Mouse (Mus musculus) lung, adult 2 months (tissue): ENCODE results near the gene Fam149a. TPM values are rescaled to one million over a fixed set of nuclear protein-coding genes. Genes with fewer than 3 reads are reported as not detected.

Source experiments
- DNase-seq: peaks from one replicate; pipeline ENCODE4 v3.0.0; 2022
- H3K4me1 ChIP-seq: fragments of 200-500 bp; 2 replicates; pipeline ENCODE4 v1.6.1; 2011; ENCODE audit warnings: low read length; ENCODE audit not compliant: control insufficient read depth, insufficient read depth
- H3K4me3 ChIP-seq: fragments of 200-500 bp; replicated peaks from 2 replicates; pipeline ENCODE3; 2011; ENCODE audit warnings: low read depth, mild to moderate bottlenecking, control low read depth, low read length; ENCODE audit errors: extremely low read depth
- CTCF ChIP-seq: fragments of 200-500 bp; IDR thresholded peaks from 2 replicates; pipeline ENCODE4 v1.5.1; 2011; ENCODE audit warnings: mild to moderate bottlenecking, low read length, control low read depth; ENCODE audit not compliant: insufficient read depth
- POLR2A ChIP-seq: fragments of 200-500 bp; IDR thresholded peaks from 2 replicates; pipeline ENCODE4 v1.6.1; 2011; ENCODE audit warnings: low read depth, mild to moderate bottlenecking, control low read depth, low read length, borderline replicate concordance; ENCODE audit errors: extremely low read depth
- WGBS: fragments of 180-500 bp; shearing (Covaris S2); methylation state at CpG from one replicate; pipeline ENCODE4 v1.1.7; 2018; 5-methylcytosine and 5-hydroxymethylcytosine counted together
- polyA plus RNA-seq: library from polyadenylated mRNA; depleted of rRNA; stranded (reverse); fragments of >200 nt; gene quantifications from 2 replicates; pipeline ENCODE4 v1.2.3, GENCODE M21; 2012; rRNA removed

Fam149a gene
- polyA plus RNA-seq, 1 experiment: 10.9 TPM

DNA sequence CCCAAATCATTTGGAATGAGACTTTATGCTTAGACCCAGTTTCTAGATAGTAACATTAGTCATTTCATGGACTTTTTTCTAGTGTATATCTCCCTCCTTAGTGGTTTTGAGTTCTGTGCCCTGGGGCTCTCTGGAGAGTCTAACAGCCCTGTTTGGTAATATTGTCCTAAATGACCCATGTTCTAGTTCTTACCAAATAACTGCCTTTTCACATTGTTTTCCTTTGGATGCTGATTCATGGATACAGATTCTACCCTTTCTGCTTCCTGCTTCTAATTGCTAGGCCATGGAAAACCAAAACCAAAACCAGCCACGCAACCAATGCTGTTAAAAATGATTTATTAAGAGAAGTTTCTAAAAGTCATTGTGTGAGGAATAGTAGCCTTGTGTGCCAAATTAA, 76.6 kb downstream of the Fam149a start:
- H3K4me3 ChIP-seq: no peak overlapping the region
- DNase-seq: no peak
- TF ChIP-seq POLR2A (no peak), CTCF (no peak)
- H3K4me1 ChIP-seq: no peaks in the 10 kb centered on the region
- 82% methylated on average over 1 of the region's 1 CpGs for WGBS

DNA sequence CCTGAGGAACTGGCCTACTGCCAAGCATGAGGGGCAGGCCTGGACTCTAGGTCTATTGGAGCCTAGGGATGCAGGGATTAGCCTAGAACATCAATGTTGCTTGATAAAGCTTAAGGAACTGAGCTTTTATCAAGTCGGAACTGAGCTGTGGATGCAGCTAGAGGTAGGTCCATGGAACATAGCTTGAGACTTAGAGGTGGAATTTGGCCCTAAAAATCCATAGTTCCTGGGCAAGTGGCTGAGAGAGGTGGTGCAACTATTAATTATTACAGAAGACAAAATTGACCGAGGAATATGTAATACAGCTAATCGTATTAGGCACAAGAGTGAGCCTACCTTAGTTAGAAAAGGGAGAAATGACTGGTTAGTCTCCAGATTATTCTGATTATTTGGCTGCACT, 77.7 kb downstream of the Fam149a start:
- WGBS: 90% methylated on average over 3 of the region's 3 CpGs
- TF ChIP-seq CTCF: no peak
- no peak for TF ChIP-seq POLR2A

DNA sequence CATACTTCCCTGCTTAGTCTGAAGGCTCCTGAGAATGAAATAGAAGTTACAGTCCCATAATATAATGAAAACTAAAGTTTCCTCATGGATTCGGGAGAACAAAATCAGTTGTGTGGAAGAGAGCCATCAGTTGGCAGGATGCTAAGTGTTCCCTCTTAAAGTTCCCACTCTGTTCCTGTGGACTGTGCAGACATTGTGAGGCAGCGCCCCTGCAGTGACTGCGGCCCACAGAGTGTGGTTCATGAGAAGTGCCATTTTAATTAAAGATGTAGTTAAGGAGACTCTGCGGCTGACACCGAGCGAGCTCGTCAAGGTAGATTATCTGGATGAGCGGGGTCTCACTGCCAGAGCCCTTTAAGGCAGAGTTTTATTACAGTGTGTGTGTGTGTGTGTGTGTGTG, 79.7 kb downstream of the Fam149a start:
- no peak overlapping the region for H3K4me3 ChIP-seq
- H3K4me1 ChIP-seq: no peaks in the 10 kb centered on the region
- WGBS: 84% methylated on average over 8 of the region's 8 CpGs
- no peak for DNase-seq
- no peak for TF ChIP-seq POLR2A
- no peak for TF ChIP-seq CTCF

More for the DNA sequence above, 77.7 kb downstream of the Fam149a start:
- Histone ChIP-seq H3K4me1 (no peaks in the 10 kb centered on the region), H3K4me3 (no peak overlapping the region)
- no peak for DNase-seq

DNA sequence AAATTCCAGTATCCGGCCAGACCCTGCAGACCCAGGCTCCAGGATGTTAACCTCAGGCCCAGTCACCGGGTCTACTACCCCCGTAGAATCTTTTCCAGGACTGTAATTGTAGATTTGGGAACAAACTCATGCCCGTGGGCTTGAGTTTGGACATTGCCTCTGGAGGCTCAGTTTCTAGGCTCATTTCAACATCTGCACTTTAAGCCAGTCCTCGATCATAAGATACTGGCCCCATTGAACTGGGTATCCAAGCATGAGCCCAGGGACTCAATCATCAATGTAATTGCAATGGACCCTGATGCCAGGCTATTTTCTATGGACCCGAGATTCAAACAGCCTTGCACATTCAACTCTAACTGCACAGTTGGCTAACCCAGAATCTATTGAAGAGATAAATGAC, 86.8 kb downstream of the Fam149a start:
- no peaks in the 10 kb centered on the region for H3K4me1 ChIP-seq
- WGBS: 72% methylated on average over 6 of the region's 6 CpGs

DNA sequence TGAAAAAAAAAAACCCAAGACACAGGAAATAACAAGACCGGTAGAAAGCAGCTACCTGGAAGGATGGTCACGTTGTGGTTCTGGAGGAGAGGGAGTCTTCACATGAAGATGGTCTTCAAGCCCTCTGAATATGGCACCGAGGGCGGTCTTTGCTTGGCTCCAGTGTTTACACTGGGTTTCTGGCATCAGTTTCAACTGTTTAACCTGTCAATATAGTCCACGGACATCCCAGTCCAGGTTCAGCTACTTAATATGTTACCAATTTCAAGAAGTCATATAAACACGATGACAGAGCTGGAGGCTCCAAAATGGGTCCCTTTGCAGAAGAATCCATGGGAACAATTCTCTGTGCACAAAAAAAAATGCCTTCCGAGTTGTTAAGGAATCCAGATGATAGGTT, 87.4 kb downstream of the Fam149a start, which contains the start of gene Klkb1:
TSS of gene Klkb1 (minus strand) at position 173 of the 400 bp plus-strand sequence.
- TF ChIP-seq POLR2A: no peak
- TF ChIP-seq CTCF: no peak
- Histone ChIP-seq H3K4me3 (no peak within 1 kb of the TSS), H3K4me1 (no peaks in the 10 kb centered on the region)
- no peak for DNase-seq
- 79% methylated on average over 7 of the region's 7 CpGs for WGBS

More for the DNA sequence above, 86.8 kb downstream of the Fam149a start:
- TF ChIP-seq CTCF (no peak), POLR2A (no peak)
- DNase-seq: no peak
- H3K4me3 ChIP-seq: no peak overlapping the region

DNA sequence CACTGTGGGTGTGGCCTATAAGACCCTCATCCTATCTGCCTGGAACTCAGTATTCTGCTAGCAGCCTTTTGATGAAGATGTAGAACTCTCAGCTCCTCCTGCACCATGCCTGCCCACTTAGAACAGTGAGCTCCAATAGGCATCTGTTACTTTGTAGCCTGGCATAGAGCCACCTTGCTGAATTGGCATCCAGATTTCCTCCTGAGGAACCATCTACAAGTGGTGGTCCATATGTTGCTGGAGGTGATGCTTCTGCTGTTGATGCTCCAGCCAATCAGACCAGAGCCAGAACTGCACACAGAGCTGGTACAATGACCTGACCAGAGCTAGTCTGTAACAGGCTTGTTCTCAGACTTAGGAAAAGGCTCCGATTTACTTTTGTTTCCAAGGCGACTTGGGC, 90.3 kb downstream of the Fam149a start:
- no peak for TF ChIP-seq POLR2A
- no peak for TF ChIP-seq CTCF
- DNase-seq: no peak
- H3K4me1 ChIP-seq: no peaks in the 10 kb centered on the region
- WGBS: 92% methylated on average over 2 of the region's 2 CpGs
- H3K4me3 ChIP-seq: no peak overlapping the region

Other genes with a start within 250 kb of the Fam149a start
- 0.05 and 0.29 TPM in 2 replicates for gene F11, start 120.3 kb downstream of the Fam149a start, polyA plus RNA-seq
- 0.16 and 0.19 TPM in 2 replicates for gene Klkb1, start 87.4 kb downstream of the Fam149a start, polyA plus RNA-seq
- 0.11 TPM in 1 of 2 replicates, not detected in the other for gene Gm45753, start 73.8 kb downstream of the Fam149a start, polyA plus RNA-seq
- gene Cyp4v3, start 49.1 kb downstream of the Fam149a start, polyA plus RNA-seq: 7.4 and 9.7 TPM in 2 replicates
- 5.3 and 6.8 TPM in 2 replicates for gene Tlr3, start 28.8 kb upstream of the Fam149a start, polyA plus RNA-seq
- gene Sorbs2, start 125.5 kb upstream of the Fam149a start, polyA plus RNA-seq: 6.5 and 10.1 TPM in 2 replicates